Mouse (Mus musculus): ENCODE results near the gene Pwp1. TPM values are rescaled to one million over a fixed set of nuclear protein-coding genes. Genes with fewer than 3 reads are reported as not detected.

Pwp1 gene
- 31.8 and 36.7 TPM in 2 replicates for polyA plus RNA-seq (2015; fragmentation: Nextera tagmentation; extraction: Ambion mirVana)

DNA sequence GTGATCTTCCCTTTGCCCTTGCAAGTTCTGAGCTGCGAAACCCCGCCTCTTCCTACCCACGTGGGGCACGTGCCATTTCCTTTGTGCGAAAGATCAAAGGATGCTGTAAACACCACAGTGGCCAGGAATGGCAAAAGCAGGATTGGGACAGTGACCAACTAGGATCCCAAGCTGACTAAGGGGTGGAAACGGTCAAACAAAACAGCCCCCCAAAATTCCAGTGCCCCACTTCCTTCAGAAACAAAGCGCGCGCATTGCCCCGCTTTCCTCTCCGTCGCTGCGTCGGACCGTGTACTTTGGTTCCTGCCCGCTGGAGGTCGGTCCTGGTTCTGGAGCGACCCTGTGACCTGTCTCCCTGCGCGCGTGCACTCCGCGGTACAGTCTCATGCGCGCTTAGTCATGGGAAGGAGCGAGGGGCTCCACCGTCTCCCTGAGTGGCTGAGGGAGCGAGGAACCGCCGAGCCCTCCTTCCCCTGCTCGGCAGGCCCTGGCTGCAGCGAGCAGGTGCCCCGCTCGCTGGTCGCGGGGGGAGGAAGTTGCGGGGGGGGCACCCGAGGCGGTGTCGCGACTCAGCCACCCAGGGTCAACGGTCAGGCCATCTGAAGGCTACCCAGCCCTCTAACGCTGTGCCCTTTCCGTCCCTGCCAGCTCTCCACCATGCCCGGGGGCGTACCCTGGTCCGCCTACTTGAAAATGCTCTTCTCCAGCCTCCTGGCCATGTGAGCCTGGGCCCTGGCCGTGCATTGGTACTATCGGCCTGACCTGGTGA is at the start of gene Pwp1:
Gene Pwp1 (plus strand): TSS at position 410 of the 769 bp plus-strand sequence.

DNA sequence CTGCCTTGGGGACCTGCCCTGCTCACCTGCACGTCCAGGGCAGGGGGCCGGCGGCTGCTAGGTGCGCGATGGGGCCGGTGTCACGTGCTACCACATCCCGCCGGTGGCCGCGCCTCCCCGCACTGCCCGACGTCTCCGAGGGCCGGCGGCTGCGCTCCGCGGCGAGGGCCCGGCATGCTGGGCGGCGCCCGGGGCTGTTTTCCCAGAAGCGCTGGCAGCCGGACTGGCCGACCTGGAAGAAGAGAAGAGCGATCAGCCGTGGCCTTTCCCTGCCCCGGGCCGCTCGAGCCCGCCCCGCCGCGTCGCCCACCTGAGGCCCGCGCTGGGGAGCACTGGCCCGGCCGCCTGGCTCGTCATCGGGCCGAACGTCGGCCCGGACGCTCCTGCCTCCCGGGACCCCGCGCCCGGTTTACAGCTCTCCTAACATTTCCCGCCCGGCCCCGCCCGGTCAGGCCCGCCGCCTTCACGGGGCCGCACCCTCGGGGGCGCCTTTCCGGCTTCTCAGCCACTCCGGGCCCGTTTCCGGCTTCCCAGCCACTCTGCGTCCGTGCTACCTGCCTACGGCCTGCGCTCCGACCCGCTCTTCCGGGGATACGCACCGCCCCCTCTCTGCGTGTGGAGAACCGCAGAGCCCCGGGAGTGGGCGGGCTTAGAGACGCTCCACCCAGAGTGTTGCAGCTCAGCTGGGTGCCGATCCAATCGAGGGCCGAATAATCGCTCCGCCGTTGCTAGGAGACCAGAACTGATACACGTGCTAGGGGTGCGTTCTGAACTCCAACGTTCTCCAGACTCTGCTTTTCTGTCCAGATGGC is 87.4 kb downstream of the Pwp1 start, which contains the start of gene Prdm4:
Gene Prdm4 (minus strand): TSS at position 645 of the 812 bp plus-strand sequence.

DNA sequence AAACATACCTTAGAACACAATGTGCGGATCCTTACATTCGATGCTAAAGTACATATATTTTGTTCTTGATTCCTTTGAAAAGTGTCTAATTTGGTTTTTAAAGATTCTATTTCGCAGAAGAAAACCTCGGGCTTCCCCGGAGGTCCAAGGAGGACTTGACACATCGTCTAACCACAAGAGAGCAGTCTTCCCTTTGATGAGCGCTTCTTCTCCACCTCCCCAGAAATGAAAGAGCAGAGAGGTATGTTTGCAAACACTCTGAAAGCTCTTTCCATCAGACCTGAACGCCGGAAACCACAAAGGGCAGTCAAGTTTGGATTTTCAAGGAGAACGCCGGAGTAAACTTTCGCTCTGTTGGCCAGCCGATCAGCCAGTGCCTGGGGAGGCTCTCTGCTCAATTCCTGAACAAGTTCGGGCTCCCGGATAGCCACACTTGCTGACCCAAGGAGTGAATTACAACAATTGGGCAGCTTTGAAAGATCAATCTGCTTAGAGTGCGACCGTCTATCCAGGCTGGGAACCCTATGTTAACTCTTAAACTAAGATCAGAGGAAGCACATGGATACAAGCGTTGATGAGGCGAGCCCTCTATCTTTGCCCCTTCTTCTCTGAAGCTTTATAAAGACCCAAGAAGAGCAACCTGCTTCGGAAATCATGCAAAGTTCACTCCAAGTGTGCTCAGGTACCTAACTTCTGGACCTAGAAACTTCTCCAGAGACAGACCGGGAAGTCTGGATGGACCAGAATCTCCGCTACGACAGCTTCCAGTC is 98.6 kb downstream of the Pwp1 start, which contains the start of gene Ascl4:
Gene Ascl4 (plus strand): TSS at position 6 of the 770 bp plus-strand sequence.

Other genes starting within 250 kb of the Pwp1 start
- gene Prdm4, start 87.6 kb downstream of the Pwp1 start, polyA plus RNA-seq (2015; fragmentation: Nextera tagmentation; extraction: Ambion mirVana): 5.7 and 7.2 TPM in 2 replicates
- not detected in 2 replicates for gene Ascl4, start 98.2 kb downstream of the Pwp1 start, polyA plus RNA-seq (2015; fragmentation: Nextera tagmentation; extraction: Ambion mirVana)
- gene Rtcb, start 128.3 kb downstream of the Pwp1 start, polyA plus RNA-seq (2015; fragmentation: Nextera tagmentation; extraction: Ambion mirVana): 95.5 and 98.5 TPM in 2 replicates
- gene Bpifc, start 182.4 kb downstream of the Pwp1 start, polyA plus RNA-seq (2015; fragmentation: Nextera tagmentation; extraction: Ambion mirVana): 0.07 and 0.21 TPM in 2 replicates
- 13.2 and 14.3 TPM in 2 replicates for gene Fbxo7, start 192.5 kb downstream of the Pwp1 start, polyA plus RNA-seq (2015; fragmentation: Nextera tagmentation; extraction: Ambion mirVana)